Mouse (Mus musculus): ENCODE measurements at regions not wholly inside any gene's neighbourhood (a gene's known extent, or its start where the extent isn't known, plus 50 kb on each side); places are given as distances from the start of the nearest gene placed in this dataset.
"Not testable (repeated sequence)": the region's sequence is repeated elsewhere in the genome, so short reads cannot be mapped to it uniquely, and the experiment has no call there.

DNA sequence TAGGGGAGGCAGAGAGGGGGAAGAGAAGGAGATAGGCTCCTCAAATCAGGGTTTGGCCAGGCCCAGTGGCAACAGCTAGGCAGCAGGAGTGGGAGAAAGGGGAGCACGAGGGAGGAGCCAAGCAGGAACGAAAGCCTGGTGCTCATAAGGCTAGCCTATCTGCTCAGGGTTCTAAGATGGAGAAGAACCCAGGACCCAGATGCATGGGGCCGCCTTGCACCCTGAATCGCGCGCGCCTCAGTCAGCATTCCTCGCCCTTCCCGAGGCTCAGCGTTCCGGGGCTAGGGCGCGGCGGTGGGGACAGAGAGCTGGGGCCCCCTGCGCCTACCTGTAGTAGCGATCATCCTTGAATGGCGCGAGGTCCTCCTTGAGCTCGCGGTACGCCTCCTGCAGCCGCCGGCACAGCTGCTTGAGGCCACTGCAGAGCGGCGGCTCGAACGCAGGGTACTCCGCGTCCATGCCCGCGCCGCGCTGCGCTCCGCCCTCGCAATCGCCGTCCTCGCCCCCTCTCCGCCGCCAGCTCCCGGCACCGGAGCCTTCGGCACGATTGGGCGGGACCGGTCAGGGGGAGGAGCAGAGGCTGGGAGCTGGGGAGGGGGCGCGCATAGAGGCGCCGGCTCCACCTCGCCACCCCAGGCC, 60.1 kb downstream of the Dynlt1b start:
- not testable (repeated sequence) for H3K9ac ChIP-seq (ENCODE audit: low read length); H3K27me3 ChIP-seq (ENCODE audit: control insufficient read depth, insufficient read depth, low read length); H3K4me1 ChIP-seq (ENCODE audit: control insufficient read depth, insufficient read depth, low read length); H3K9me3 ChIP-seq (ENCODE audit: control insufficient read depth, low read length); H3K36me3 ChIP-seq (ENCODE audit: control insufficient read depth, insufficient read depth, low read length); H3K27ac ChIP-seq (ENCODE audit: low read depth, low read length)
- DNase-seq (ENCODE audit: low spot score, missing footprints) = peak; percentile 92
- peak overlapping the region; percentile 23; the same call in 1 of the 2 replicates for H3K4me3 ChIP-seq (ENCODE audit: low read depth, low read length)
- ATAC-seq (ENCODE audit: low FRiP score) = peak; percentile 68
- peak overlapping the region; percentile 39 for H3K4me2 ChIP-seq
- WGBS = under 1% methylated on average over 18 of the region's 52 CpGs

DNA sequence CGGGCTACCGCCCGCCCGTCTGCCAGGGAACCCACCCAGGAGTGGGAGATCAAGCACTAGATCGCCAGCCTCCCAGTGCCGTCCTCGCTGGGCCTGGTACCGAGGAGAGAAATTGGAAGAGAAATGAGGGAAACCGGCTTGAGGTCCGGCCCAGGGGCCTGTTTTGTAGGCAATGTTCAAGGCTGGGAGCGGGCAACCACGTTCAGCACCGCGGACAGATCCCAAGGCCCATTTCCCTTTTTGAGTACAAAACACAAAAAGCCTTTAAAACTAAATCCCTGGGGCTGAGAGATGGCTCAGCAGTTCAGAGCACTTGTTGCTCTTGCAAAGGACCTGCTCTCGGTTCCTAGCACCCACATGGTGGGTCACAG, 60.6 kb downstream of the Dynlt1b start:
- not testable (repeated sequence) for H3K4me2 ChIP-seq; H3K9me3 ChIP-seq (ENCODE audit: control insufficient read depth, low read length); DNase-seq (ENCODE audit: low spot score, missing footprints); H3K4me1 ChIP-seq (ENCODE audit: control insufficient read depth, insufficient read depth, low read length); H3K4me3 ChIP-seq (ENCODE audit: low read depth, low read length); H3K36me3 ChIP-seq (ENCODE audit: control insufficient read depth, insufficient read depth, low read length); H3K9ac ChIP-seq (ENCODE audit: low read length); H3K27me3 ChIP-seq (ENCODE audit: control insufficient read depth, insufficient read depth, low read length); H3K27ac ChIP-seq (ENCODE audit: low read depth, low read length)
- WGBS = no CpG with 5 or more reads among the region's 15 CpGs
- ATAC-seq (ENCODE audit: low FRiP score) = peak; percentile 36; the same call in 1 of the 2 replicates

DNA sequence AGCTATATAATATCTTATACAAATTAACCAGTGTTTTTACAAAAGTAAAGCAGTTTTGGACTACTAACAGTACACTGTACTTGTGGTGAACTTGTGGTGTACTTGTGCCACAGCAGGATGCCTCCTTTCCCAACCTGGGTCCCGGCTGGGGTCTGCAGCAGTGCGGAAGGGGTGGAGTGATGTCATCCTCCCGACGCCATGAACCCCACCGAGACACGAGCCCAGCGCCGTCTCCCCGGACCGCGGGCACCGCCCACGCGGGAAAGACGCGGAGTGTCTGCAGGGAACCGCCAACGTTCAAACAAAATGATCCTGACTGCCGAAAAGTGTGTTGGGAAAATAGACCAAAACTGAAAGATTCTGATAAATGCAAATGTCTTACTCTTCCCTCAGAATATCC, 62.6 kb downstream of the Dynlt1b start:
- H3K27ac ChIP-seq (ENCODE audit: low read depth, low read length) = not testable (repeated sequence)

DNA sequence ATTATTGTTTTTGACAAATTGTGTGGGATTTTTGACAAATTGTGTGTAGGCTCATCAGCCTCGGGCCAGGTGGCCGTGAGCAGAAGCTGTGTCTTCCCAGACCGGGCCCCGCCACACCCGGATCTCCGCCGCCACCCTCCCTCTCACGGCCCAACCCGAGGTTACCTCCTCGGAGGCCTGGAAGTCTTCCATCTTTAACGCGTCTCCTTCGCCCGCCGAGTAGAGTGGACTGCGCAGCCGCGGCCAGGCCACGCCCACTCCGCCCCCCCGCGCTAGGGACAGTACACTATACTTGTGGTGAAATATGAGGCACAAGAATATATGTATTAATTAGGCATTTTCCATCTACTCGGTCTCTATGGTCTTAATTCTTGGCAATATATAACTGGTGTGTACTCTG, 63.0 kb downstream of the Dynlt1b start:
- H3K27me3 ChIP-seq (ENCODE audit: control insufficient read depth, insufficient read depth, low read length); H3K9me3 ChIP-seq (ENCODE audit: control insufficient read depth, low read length); H3K4me1 ChIP-seq (ENCODE audit: control insufficient read depth, insufficient read depth, low read length); H3K27ac ChIP-seq (ENCODE audit: low read depth, low read length); H3K9ac ChIP-seq (ENCODE audit: low read length); H3K36me3 ChIP-seq (ENCODE audit: control insufficient read depth, insufficient read depth, low read length): not testable (repeated sequence)
- 39% methylated on average over 21 of the region's 23 CpGs for WGBS
- ATAC-seq (ENCODE audit: low FRiP score) = peak; percentile 43
- Histone ChIP-seq H3K4me3 (ENCODE audit: low read depth, low read length) (peak overlapping the region; percentile 15; the same call in 1 of the 2 replicates), H3K4me2 (peak overlapping the region; percentile 23)
- peak; percentile 92 for DNase-seq (ENCODE audit: low spot score, missing footprints)

More for the DNA sequence above, 62.6 kb downstream of the Dynlt1b start:
- peak; percentile 88 for DNase-seq (ENCODE audit: low spot score, missing footprints)
- not testable (repeated sequence) for H3K36me3 ChIP-seq (ENCODE audit: control insufficient read depth, insufficient read depth, low read length); H3K9ac ChIP-seq (ENCODE audit: low read length); H3K27me3 ChIP-seq (ENCODE audit: control insufficient read depth, insufficient read depth, low read length); H3K9me3 ChIP-seq (ENCODE audit: control insufficient read depth, low read length); H3K4me1 ChIP-seq (ENCODE audit: control insufficient read depth, insufficient read depth, low read length)
- Histone ChIP-seq H3K4me2 (peak overlapping the region; percentile 23), H3K4me3 (ENCODE audit: low read depth, low read length) (peak overlapping the region; percentile 1; the same call in 1 of the 2 replicates)
- 27% methylated on average over 19 of the region's 19 CpGs for WGBS
- ATAC-seq (ENCODE audit: low FRiP score) = peak; percentile 66

DNA sequence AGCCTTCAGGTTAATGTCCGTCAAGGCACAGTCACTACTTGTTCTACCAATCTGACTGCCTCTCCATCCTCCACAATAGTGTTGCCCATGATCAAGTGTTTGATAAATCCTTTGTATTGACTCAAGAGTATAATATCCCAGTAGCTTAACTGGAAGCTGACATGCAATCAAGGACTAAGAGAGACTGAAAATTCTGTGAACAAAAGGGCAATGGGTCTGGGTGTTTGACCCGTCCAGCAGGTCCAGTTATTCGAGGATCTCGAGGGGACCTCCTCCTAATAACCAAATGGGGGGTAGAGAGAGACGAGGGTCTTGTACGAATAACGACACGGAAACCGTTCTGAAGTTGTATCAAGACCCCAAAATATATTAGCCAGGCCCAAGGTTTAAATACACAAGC, 66.6 kb downstream of the Dynlt1b start:
- not testable (repeated sequence) for DNase-seq (ENCODE audit: low spot score, missing footprints); H3K9ac ChIP-seq (ENCODE audit: low read length); H3K27me3 ChIP-seq (ENCODE audit: control insufficient read depth, insufficient read depth, low read length)

DNA sequence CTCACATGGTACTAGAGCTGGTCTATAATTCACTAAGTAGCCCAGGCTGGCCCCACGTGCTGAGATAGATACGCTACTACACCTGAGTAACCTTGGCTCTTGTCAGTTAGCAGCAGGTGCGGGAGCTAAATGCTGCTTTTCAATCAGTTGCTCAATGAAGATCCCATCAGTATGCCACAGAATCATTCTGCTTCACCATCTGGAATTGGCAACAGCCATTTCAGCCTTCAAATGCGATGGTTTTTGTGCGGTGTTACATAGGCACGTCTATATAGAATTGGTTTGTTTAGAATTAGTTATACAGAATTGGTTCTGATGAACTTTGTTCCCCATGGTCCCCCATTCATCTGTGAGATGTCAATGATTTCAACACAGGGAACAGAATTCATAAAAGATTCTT, 72.8 kb downstream of the Dynlt1b start:
- H3K4me2 ChIP-seq; H3K4me1 ChIP-seq (ENCODE audit: control insufficient read depth, insufficient read depth, low read length); ATAC-seq (ENCODE audit: low FRiP score); H3K4me3 ChIP-seq (ENCODE audit: low read depth, low read length); H3K36me3 ChIP-seq (ENCODE audit: control insufficient read depth, insufficient read depth, low read length); H3K9me3 ChIP-seq (ENCODE audit: control insufficient read depth, low read length); H3K9ac ChIP-seq (ENCODE audit: low read length); H3K27me3 ChIP-seq (ENCODE audit: control insufficient read depth, insufficient read depth, low read length); H3K27ac ChIP-seq (ENCODE audit: low read depth, low read length): not testable (repeated sequence)
- peak; percentile 35 for DNase-seq (ENCODE audit: low spot score, missing footprints)
- WGBS = 93% methylated on average over 4 of the region's 6 CpGs

More for the DNA sequence above, 66.6 kb downstream of the Dynlt1b start:
- not testable (repeated sequence) for H3K4me3 ChIP-seq (ENCODE audit: low read depth, low read length); H3K4me1 ChIP-seq (ENCODE audit: control insufficient read depth, insufficient read depth, low read length); H3K27ac ChIP-seq (ENCODE audit: low read depth, low read length); ATAC-seq (ENCODE audit: low FRiP score); H3K9me3 ChIP-seq (ENCODE audit: control insufficient read depth, low read length); H3K4me2 ChIP-seq; H3K36me3 ChIP-seq (ENCODE audit: control insufficient read depth, insufficient read depth, low read length)
- WGBS = 88% methylated on average over 9 of the region's 9 CpGs

DNA sequence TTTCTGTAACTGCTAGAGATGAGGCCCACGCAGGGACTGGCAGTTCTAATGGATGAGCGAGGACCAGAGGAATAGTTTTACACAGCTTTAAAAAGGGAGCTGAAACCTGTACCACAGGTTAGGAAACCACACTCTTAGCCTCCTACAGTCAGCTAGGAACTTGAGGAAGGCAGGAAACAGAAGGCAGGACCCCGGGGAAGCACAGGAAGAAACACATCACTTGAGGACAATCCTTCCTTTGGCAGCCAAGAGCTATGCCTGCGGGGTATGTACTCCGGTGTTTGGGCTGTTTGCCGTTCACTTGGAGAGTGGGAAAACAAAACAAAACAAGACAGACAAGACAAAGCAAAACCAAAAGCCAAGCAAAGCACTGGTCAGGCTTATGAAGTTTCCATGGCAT, 76.0 kb downstream of the Dynlt1b start:
- not testable (repeated sequence) for H3K27me3 ChIP-seq (ENCODE audit: control insufficient read depth, insufficient read depth, low read length); H3K36me3 ChIP-seq (ENCODE audit: control insufficient read depth, insufficient read depth, low read length); H3K4me2 ChIP-seq; ATAC-seq (ENCODE audit: low FRiP score); H3K27ac ChIP-seq (ENCODE audit: low read depth, low read length); H3K4me1 ChIP-seq (ENCODE audit: control insufficient read depth, insufficient read depth, low read length); H3K9ac ChIP-seq (ENCODE audit: low read length); H3K9me3 ChIP-seq (ENCODE audit: control insufficient read depth, low read length); H3K4me3 ChIP-seq (ENCODE audit: low read depth, low read length)
- DNase-seq (ENCODE audit: low spot score, missing footprints) = peak; percentile 21
- WGBS = 90% methylated on average over 6 of the region's 6 CpGs

DNA sequence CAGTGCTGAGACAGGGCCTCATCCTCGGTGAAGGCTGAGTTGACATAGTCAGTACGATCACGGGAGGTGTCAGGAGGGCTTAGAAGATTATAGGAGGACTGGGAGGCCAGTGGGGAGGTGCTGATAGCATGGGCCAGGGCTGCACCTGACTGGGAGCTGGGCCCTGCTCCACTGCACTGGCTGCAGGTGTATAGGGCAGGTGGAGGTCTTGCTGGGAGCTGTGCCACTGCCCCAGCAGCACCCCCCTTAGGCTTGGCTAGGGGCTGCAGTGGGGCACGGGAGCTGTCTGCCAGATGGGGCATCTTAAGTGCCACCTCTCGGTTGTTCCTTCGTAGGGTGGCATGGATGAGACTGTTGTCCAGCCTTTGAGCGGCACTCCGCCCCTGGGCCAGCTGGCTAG, 85.2 kb downstream of the Dynlt1b start:
- H3K4me2 ChIP-seq; H3K36me3 ChIP-seq (ENCODE audit: control insufficient read depth, insufficient read depth, low read length); H3K4me3 ChIP-seq (ENCODE audit: low read depth, low read length); H3K4me1 ChIP-seq (ENCODE audit: control insufficient read depth, insufficient read depth, low read length); H3K9ac ChIP-seq (ENCODE audit: low read length); DNase-seq (ENCODE audit: low spot score, missing footprints); H3K27me3 ChIP-seq (ENCODE audit: control insufficient read depth, insufficient read depth, low read length); H3K9me3 ChIP-seq (ENCODE audit: control insufficient read depth, low read length); H3K27ac ChIP-seq (ENCODE audit: low read depth, low read length): not testable (repeated sequence)
- 84% methylated on average over 5 of the region's 8 CpGs for WGBS
- peak; percentile 38; the same call in 1 of the 2 replicates for ATAC-seq (ENCODE audit: low FRiP score)

DNA sequence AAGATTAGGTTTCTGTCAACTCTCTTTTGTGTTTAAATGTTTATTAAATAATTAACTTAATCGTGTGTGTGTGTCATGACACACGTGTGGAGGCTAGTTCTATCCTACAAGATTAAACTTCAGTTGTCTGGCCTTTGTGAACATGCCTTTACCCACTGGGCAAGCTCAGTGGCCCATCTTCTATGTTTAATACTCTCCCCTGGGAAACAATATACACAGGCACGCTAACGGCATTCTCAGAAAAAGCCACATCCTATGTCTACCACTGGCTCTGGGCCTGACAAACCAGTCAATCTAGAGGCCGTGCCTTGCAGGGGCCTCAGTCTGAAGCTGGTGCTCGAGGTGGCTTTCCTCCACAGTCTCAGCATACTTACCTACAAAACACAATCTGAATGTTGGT, 82.4 kb upstream of the Dynlt1c start:
- H3K4me1 ChIP-seq (ENCODE audit: control insufficient read depth, insufficient read depth, low read length); H3K9me3 ChIP-seq (ENCODE audit: control insufficient read depth, low read length); ATAC-seq (ENCODE audit: low FRiP score); H3K27me3 ChIP-seq (ENCODE audit: control insufficient read depth, insufficient read depth, low read length); H3K36me3 ChIP-seq (ENCODE audit: control insufficient read depth, insufficient read depth, low read length); H3K9ac ChIP-seq (ENCODE audit: low read length); H3K4me3 ChIP-seq (ENCODE audit: low read depth, low read length); H3K27ac ChIP-seq (ENCODE audit: low read depth, low read length); H3K4me2 ChIP-seq: not testable (repeated sequence)
- DNase-seq (ENCODE audit: low spot score, missing footprints) = peak; percentile 60
- 78% methylated on average over 5 of the region's 6 CpGs for WGBS

Data from midbrain, embryonic 11.5 days (tissue).